Mouse (Mus musculus): ENCODE measurements around the gene Igsf9b.

The Igsf9b gene

GRCm38 (mm10) chr9:27298411-27299285 lies at the start of gene Igsf9b:
Igsf9b (plus strand) TSS chr9:27299204.
- no peak for DNase-seq (ENCODE audit: low spot score in 2 of 2)

- DNase-seq (ENCODE audit: low spot score in 2 of 2): no peak
These were observed 46.8 kb upstream of the Igsf9b start for GRCm38 (mm10) chr9:27252034-27252714.

- no peak for DNase-seq (ENCODE audit: low spot score in 2 of 2)
These were observed 42.5 kb upstream of the Igsf9b start for GRCm38 (mm10) chr9:27256454-27256853.

DNA sequence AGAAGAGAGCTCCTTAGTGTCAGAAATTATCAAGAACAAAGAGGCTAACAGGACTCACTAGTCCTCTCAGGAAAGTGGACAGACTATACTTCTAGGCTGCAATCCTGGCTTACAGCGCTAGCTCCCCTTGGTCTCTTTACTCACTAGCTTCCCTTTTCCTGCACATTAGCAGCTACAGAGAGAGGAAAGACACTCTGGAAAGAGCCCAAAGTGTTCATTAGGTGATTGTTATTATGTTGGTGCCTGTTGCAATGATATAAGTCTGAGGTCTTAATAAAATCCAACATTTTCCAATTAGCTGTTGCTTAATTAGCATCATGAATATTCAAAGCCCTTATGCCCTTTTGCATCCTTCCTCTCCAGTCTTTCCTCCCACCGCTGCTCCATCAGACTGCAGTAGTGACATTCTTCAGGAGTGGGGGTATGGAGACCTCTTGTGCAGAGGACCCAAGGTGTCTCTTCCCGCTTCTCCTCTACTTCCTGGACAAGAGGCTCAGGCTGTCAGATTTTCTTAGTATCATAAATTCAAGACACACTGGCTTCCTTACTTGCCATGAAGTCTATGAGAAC lies 38.5 kb upstream of the Igsf9b start:
- no peak for DNase-seq (ENCODE audit: low spot score in 2 of 2)

- DNase-seq (ENCODE audit: low spot score in 2 of 2): no peak
These were observed 37.1 kb upstream of the Igsf9b start for GRCm38 (mm10) chr9:27261905-27262304.

- no peak for DNase-seq (ENCODE audit: low spot score in 2 of 2)
These were observed 34.0 kb upstream of the Igsf9b start for GRCm38 (mm10) chr9:27265009-27265408.

GRCm38 (mm10) chr9:27267878-27268277 lies 31.1 kb upstream of the Igsf9b start:
- no peak for DNase-seq (ENCODE audit: low spot score in 2 of 2)

- DNase-seq (ENCODE audit: low spot score in 2 of 2): no peak
These were observed 30.5 kb upstream of the Igsf9b start for GRCm38 (mm10) chr9:27268493-27268892.

DNA sequence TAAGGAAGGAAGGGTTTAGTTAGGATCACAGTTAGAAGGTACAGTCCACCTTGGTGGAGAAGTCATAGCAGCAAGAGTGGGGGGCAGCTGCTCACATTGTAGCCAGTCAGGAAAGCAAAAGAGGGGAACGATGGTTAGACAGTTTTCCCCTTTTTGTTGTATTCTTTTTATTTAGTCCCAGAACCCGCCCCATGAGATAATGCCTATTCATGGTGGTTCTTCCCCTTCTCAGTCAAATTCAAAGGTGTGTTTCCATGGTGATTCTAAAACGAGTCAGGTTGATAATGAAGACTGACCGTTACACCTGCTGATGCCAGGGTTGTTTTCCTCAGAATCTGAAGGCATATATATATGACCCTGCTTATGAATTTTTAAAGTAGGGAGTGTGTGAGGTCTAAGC lies 29.7 kb upstream of the Igsf9b start:
- no peak for DNase-seq (ENCODE audit: low spot score in 2 of 2)

DNA sequence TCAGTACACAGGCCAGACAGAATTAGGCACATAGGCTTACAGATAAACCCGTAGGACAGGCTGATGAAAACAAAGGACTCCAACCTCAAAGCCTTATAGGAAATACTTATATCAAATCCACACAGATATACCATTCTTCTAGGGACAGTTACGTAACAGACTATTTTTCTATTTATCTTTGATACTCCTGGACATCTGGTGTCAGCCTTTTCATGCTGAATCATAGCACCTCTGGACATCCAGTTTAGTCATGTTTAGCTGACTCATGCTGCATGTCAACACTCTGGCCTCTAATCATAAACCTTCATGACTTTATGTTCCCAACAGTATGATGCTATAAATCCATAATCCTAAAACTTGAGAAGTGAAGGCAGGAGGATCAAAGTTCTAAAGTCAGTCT lies 29.1 kb upstream of the Igsf9b start:
- DNase-seq (ENCODE audit: low spot score in 2 of 2): no peak

GRCm38 (mm10) chr9:27271899-27272298 lies 27.1 kb upstream of the Igsf9b start:
- no peak for DNase-seq (ENCODE audit: low spot score in 2 of 2)

GRCm38 (mm10) chr9:27272858-27273257 lies 26.1 kb upstream of the Igsf9b start:
- no peak for DNase-seq (ENCODE audit: low spot score in 2 of 2)

DNA sequence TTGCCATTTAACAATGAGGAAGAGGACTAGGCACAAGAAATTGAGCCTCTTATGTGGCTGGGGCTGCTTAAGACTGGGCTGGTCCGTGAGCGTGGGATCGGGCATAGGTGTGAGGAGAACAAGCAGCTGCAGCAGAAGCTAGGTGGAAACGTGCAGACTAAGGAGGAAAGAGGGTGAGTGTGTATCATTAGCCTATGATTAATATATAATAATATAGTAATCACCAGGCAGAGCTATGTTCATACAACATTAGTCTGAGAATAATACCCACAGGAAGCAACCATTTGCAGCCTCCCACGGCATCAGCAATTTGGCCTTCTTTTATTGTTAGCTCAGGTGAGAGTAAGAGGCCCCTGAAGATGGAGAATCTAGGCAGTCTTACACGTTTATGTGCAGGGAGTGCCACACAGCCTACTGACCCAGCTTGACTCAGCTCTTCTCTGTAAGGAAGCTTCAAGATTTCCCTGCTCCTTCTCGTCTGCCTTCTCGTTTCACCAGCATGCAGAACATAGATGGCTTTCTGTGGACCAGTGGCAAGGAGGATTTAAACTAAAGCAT lies 22.6 kb upstream of the Igsf9b start:
- DNase-seq (ENCODE audit: low spot score in 2 of 2): no peak

DNA sequence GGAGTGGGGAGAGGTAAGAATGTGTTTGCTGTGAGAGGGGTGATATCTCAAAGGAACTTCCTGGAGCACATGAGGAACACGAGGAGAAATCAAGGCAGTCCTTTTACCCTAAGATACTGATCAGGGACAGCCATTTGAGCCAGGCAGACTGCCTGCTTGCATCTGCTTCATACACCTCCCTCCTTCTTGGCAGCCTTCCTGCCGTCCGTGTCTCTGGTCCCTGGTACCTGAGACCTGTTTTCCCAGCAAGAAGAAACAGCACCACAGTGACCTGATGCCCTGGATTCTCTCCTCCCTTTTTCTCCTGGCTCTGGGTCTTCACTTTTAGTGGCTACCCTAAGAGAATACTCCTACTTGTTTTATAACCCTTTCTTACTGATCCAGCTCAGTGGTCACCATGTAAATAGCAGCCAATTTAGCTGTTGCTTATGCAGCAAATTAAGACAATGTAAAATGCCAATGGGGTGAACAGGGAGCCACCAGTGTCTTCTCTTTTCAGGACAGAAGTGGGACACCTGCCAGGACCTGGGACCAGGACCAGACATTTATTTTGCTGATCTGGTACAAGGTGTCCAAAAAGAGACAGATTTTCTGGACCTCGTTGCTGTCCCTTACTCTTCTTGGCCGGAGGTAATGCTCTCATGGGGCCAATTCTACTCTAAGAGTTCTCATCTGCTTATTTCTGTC lies 21.5 kb upstream of the Igsf9b start:
- no peak for DNase-seq (ENCODE audit: low spot score in 2 of 2)

- DNase-seq (ENCODE audit: low spot score in 2 of 2): no peak
These were observed 20.0 kb upstream of the Igsf9b start for GRCm38 (mm10) chr9:27279041-27279440.

- no peak for DNase-seq (ENCODE audit: low spot score in 2 of 2)
These were observed 18.0 kb upstream of the Igsf9b start for GRCm38 (mm10) chr9:27280976-27281375.

GRCm38 (mm10) chr9:27285719-27286249 lies 13.2 kb upstream of the Igsf9b start:
- no peak for DNase-seq (ENCODE audit: low spot score in 2 of 2)

- DNase-seq (ENCODE audit: low spot score in 2 of 2): no peak
These were observed 12.7 kb upstream of the Igsf9b start for GRCm38 (mm10) chr9:27286296-27286695.

DNA sequence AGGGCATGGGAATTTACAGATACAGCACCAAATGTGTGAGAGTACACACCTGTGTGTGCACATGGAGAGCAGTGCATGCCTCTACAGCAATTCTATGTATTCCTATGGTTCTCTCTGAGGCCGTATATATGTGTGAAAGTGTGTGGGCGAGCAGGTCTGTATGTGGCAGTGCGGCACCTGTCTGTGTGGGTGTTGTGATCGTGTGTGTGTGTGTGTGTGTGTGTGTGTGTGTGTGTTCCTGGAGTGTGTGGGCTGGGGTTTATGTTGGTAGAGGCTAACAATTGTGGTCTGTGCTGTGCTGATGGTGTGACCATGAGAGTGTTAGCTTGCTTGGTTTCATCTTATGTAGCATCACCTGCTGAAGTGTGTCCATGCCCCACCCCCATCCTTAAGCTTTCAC lies 12.1 kb upstream of the Igsf9b start:
- no peak for DNase-seq (ENCODE audit: low spot score in 2 of 2)

DNA sequence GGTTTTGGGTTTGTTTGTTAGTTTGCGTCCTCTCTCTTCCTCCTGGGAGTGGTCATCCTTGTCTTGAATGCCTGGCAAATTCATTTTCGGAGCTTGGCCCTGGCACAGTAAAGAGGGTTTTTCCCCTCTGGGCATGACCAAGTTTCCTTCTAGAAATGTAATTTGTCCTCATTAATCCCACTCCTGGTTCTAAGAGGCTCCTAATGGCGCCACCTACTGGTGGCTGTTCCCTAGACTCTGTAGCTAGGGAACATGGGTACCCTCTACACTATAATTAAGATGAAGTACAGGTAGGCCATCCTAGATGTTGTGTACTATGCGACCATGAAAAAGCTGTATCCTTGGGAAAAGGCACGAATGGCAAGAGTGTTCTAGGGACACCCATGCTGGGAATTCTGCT lies 11.6 kb upstream of the Igsf9b start:
- no peak for DNase-seq (ENCODE audit: low spot score in 2 of 2)

DNA sequence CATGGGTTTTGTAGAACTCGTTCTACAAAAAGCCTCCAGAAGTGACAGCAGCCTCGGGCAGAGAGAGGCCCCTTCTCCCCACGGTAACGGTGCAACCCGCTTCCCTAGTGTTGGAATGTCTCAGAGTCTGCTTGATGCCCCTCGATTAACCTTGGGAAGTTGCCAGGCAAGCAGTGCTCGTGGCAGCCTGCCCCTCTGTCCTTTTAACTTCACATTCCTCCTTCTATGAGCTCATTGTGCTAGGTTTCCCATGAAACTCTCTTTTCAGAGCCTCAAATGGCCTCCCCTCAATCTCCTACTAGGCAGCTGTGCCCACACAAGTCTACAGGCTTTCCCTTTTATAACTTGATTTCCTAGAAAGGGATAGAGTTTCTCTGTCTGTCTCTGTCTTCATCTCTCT lies 10.6 kb upstream of the Igsf9b start:
- no peak for DNase-seq (ENCODE audit: low spot score in 2 of 2)

All from natural killer cell, adult 2 months (primary cell).